Mouse (Mus musculus): ENCODE data around the gene 2210408I21Rik. TPM values are rescaled to one million over a fixed set of nuclear protein-coding genes. Genes with fewer than 3 reads are reported as not detected.

2210408I21Rik gene
- polyA plus RNA-seq, 1 experiment from 2014 or later: 10.0 TPM

- no peak for DNase-seq (ENCODE audit: low spot score)
- Histone ChIP-seq H3K36me3 (ENCODE audit: control insufficient read depth, insufficient read depth, low read length) (no peaks in the 10 kb centered on the region), H3K9ac (ENCODE audit: low read length) (no peak overlapping the region), H3K4me3 (ENCODE audit: low read depth, low read length) (no peak overlapping the region), H3K9me3 (ENCODE audit: control insufficient read depth, low read length) (no peaks in the 10 kb centered on the region), H3K4me1 (ENCODE audit: control insufficient read depth, insufficient read depth, low read length) (no peaks in the 10 kb centered on the region), H3K27ac (replicated peaks; ENCODE audit: low read depth, low read length) (no peak overlapping the region), H3K4me2 (ENCODE audit: low read depth, severe bottlenecking) (no peak overlapping the region), H3K27me3 (ENCODE audit: control insufficient read depth, insufficient read depth, low read length) (no peaks in the 10 kb centered on the region)
- no peak for ATAC-seq (ENCODE audit: insufficient number of reproducible peaks, low FRiP score, low TSS enrichment, low read depth)
- 93% methylated on average over 3 of the region's 3 CpGs for WGBS
Measured at GRCm38 (mm10) chr13:77398477-77398876, 263.1 kb downstream of the 2210408I21Rik start.

GRCm38 (mm10) chr13:77400762-77401161 lies 265.4 kb downstream of the 2210408I21Rik start:
- Histone ChIP-seq H3K27me3 (ENCODE audit: control insufficient read depth, insufficient read depth, low read length) (no peaks in the 10 kb centered on the region), H3K4me1 (ENCODE audit: control insufficient read depth, insufficient read depth, low read length) (no peaks in the 10 kb centered on the region), H3K4me3 (ENCODE audit: low read depth, low read length) (no peak overlapping the region), H3K27ac (replicated peaks; ENCODE audit: low read depth, low read length) (no peak overlapping the region), H3K9me3 (ENCODE audit: control insufficient read depth, low read length) (no peaks in the 10 kb centered on the region), H3K4me2 (ENCODE audit: low read depth, severe bottlenecking) (no peak overlapping the region), H3K36me3 (ENCODE audit: control insufficient read depth, insufficient read depth, low read length) (no peaks in the 10 kb centered on the region), H3K9ac (ENCODE audit: low read length) (no peak overlapping the region)
- DNase-seq (ENCODE audit: low spot score): no peak
- ATAC-seq (ENCODE audit: insufficient number of reproducible peaks, low FRiP score, low TSS enrichment, low read depth): no peak
- WGBS: 82% methylated on average over 2 of the region's 2 CpGs

- H3K27me3 ChIP-seq (ENCODE audit: control insufficient read depth, insufficient read depth, low read length): no peaks in the 10 kb centered on the region
- DNase-seq (ENCODE audit: low spot score) (no peak), ATAC-seq (ENCODE audit: insufficient number of reproducible peaks, low FRiP score, low TSS enrichment, low read depth) (peak; percentile 44; the same call in 1 of the 2 replicates)
- no peak overlapping the region for H3K4me3 ChIP-seq (ENCODE audit: low read depth, low read length)
- H3K27ac ChIP-seq (replicated peaks; ENCODE audit: low read depth, low read length): no peak overlapping the region
- H3K9ac ChIP-seq (ENCODE audit: low read length): no peak overlapping the region
- H3K36me3 ChIP-seq (ENCODE audit: control insufficient read depth, insufficient read depth, low read length): no peaks in the 10 kb centered on the region
- no peaks in the 10 kb centered on the region for H3K9me3 ChIP-seq (ENCODE audit: control insufficient read depth, low read length)
- no peaks in the 10 kb centered on the region for H3K4me1 ChIP-seq (ENCODE audit: control insufficient read depth, insufficient read depth, low read length)
- WGBS: 86% methylated on average over 3 of the region's 3 CpGs
- H3K4me2 ChIP-seq (ENCODE audit: low read depth, severe bottlenecking): no peak overlapping the region
Measured at GRCm38 (mm10) chr13:77408530-77408929, 273.2 kb downstream of the 2210408I21Rik start.

DNA sequence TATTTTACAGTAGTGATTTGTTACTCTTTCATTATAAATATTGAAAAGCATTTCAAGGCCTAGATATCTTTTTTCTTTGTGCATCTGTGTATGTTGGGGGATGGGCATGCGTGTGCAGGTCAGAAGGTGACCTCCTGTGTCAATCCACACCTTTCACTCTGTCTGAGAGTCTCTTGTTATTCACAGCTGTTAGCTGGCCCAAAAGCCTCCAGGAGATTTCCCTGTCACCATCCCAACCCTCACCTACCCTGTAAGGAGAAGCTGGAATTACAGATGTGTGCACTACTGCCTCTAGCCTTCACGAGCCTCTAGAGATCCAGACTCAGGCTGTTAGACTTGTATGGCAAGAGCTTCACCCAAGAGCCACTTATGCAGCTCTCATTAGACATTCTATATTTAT lies 274.5 kb downstream of the 2210408I21Rik start:
- no peak overlapping the region for H3K27ac ChIP-seq (replicated peaks; ENCODE audit: low read depth, low read length)
- no peak overlapping the region for H3K4me2 ChIP-seq (ENCODE audit: low read depth, severe bottlenecking)
- ATAC-seq (ENCODE audit: insufficient number of reproducible peaks, low FRiP score, low TSS enrichment, low read depth) (0 out of 2 replicates have a peak, but pooled peaks have one; percentile 51), DNase-seq (ENCODE audit: low spot score) (peak; percentile 31)
- no peaks in the 10 kb centered on the region for H3K27me3 ChIP-seq (ENCODE audit: control insufficient read depth, insufficient read depth, low read length)
- H3K9ac ChIP-seq (ENCODE audit: low read length): no peak overlapping the region
- 54% methylated on average over 2 of the region's 2 CpGs for WGBS
- no peaks in the 10 kb centered on the region for H3K36me3 ChIP-seq (ENCODE audit: control insufficient read depth, insufficient read depth, low read length)
- H3K4me3 ChIP-seq (ENCODE audit: low read depth, low read length): no peak overlapping the region
- no peaks in the 10 kb centered on the region for H3K4me1 ChIP-seq (ENCODE audit: control insufficient read depth, insufficient read depth, low read length)
- no peaks in the 10 kb centered on the region for H3K9me3 ChIP-seq (ENCODE audit: control insufficient read depth, low read length)

- no peaks in the 10 kb centered on the region for H3K36me3 ChIP-seq (ENCODE audit: control insufficient read depth, insufficient read depth, low read length)
- WGBS: 77% methylated on average over 2 of the region's 2 CpGs
- no peaks in the 10 kb centered on the region for H3K9me3 ChIP-seq (ENCODE audit: control insufficient read depth, low read length)
- H3K27ac ChIP-seq (replicated peaks; ENCODE audit: low read depth, low read length): no peak overlapping the region
- H3K4me1 ChIP-seq (ENCODE audit: control insufficient read depth, insufficient read depth, low read length): no peaks in the 10 kb centered on the region
- no peaks in the 10 kb centered on the region for H3K27me3 ChIP-seq (ENCODE audit: control insufficient read depth, insufficient read depth, low read length)
- ATAC-seq (ENCODE audit: insufficient number of reproducible peaks, low FRiP score, low TSS enrichment, low read depth): no peak
- no peak overlapping the region for H3K4me2 ChIP-seq (ENCODE audit: low read depth, severe bottlenecking)
- no peak for DNase-seq (ENCODE audit: low spot score)
- H3K4me3 ChIP-seq (ENCODE audit: low read depth, low read length): no peak overlapping the region
- no peak overlapping the region for H3K9ac ChIP-seq (ENCODE audit: low read length)
Measured at GRCm38 (mm10) chr13:77412829-77413228, 277.5 kb downstream of the 2210408I21Rik start.

DNA sequence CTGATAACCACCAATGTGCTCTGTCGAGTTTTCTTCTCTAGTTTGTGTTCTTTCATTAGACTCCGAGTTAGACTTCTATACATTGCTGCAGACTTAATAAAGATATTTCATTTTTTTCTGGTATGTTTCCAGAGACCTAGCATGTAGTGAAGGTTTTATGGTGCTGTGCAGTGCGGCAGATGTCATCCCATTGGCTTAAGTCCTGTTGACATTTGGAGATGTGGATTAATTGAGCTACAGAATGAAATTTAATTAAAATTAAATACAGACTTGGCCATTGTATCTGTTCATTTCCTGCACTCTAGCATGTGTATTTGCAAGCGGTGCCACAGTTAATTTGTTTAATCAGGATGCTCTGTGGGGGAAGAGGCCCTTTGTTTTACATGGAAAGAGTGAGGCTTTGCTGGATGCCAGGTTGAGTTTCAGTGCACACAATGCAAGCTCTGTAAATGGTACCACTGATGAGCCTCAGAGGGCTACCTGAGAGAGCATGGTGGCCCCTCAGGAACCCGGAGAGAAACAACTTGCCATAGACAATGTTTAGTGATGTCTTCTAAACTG lies 314.7 kb downstream of the 2210408I21Rik start:
- 87% methylated on average over 5 of the region's 5 CpGs for WGBS
- no peak overlapping the region for H3K4me2 ChIP-seq (ENCODE audit: low read depth, severe bottlenecking)
- DNase-seq (ENCODE audit: low spot score): no peak
- no peak overlapping the region for H3K9ac ChIP-seq (ENCODE audit: low read length)
- no peaks in the 10 kb centered on the region for H3K27me3 ChIP-seq (ENCODE audit: control insufficient read depth, insufficient read depth, low read length)
- no peak for ATAC-seq (ENCODE audit: insufficient number of reproducible peaks, low FRiP score, low TSS enrichment, low read depth)
- no peak overlapping the region for H3K4me3 ChIP-seq (ENCODE audit: low read depth, low read length)
- no peak overlapping the region for H3K27ac ChIP-seq (replicated peaks; ENCODE audit: low read depth, low read length)
- no peaks in the 10 kb centered on the region for H3K9me3 ChIP-seq (ENCODE audit: control insufficient read depth, low read length)
- H3K4me1 ChIP-seq (ENCODE audit: control insufficient read depth, insufficient read depth, low read length): no peaks in the 10 kb centered on the region
- no peaks in the 10 kb centered on the region for H3K36me3 ChIP-seq (ENCODE audit: control insufficient read depth, insufficient read depth, low read length)

DNA sequence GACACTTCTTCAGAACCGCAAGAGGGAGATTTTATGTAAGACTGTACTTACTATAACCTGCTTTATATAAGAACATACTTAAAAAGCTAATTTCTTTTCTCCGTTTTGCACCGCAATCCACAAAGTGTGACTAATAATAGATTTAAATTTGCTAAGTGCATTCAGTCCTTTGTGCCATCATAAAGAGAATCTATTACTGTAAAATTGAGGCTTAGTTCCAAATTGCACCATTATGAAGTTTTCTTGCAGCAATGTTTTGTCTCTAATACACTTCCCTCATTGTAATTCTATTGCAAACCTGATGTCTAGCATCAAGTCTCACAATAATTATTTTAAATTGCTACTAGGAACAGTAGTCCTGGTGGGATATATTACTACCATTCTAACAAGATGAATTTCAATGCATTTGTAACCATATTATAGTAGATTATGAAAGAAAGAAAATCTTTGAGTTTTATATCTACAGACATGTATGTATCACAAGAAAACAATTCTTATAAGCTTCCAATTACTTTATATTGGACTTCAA lies 334.8 kb downstream of the 2210408I21Rik start:
- no peak for ATAC-seq (ENCODE audit: insufficient number of reproducible peaks, low FRiP score, low TSS enrichment, low read depth)
- H3K4me3 ChIP-seq (ENCODE audit: low read depth, low read length): no peak overlapping the region
- H3K27me3 ChIP-seq (ENCODE audit: control insufficient read depth, insufficient read depth, low read length): no peaks in the 10 kb centered on the region
- no peak for DNase-seq (ENCODE audit: low spot score)
- no peak overlapping the region for H3K27ac ChIP-seq (replicated peaks; ENCODE audit: low read depth, low read length)
- no peak overlapping the region for H3K4me2 ChIP-seq (ENCODE audit: low read depth, severe bottlenecking)
- no peaks in the 10 kb centered on the region for H3K36me3 ChIP-seq (ENCODE audit: control insufficient read depth, insufficient read depth, low read length)
- H3K9ac ChIP-seq (ENCODE audit: low read length): no peak overlapping the region
- no peaks in the 10 kb centered on the region for H3K9me3 ChIP-seq (ENCODE audit: control insufficient read depth, low read length)
- 91% methylated on average over 3 of the region's 3 CpGs for WGBS
- H3K4me1 ChIP-seq (ENCODE audit: control insufficient read depth, insufficient read depth, low read length): no peaks in the 10 kb centered on the region

DNA sequence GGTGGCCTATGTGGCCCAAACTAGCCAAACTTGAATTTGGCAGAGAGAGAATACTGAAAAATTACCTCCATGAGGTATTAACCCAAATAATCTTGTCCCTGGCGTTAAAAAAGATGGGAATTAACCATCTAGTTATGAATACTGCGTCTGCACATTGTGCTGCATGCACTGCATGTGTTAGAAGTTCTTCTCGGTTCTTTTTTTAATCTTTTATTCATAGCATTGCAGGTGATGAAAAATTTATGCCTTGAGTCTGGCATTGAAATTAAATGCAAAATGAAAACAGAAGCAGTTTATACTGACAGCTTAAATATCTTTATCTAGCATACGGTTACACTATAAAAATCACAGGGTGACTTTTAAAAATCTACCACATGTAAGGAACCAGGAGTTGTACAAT lies 341.1 kb downstream of the 2210408I21Rik start:
- Histone ChIP-seq H3K27ac (replicated peaks; ENCODE audit: low read depth, low read length) (no peak overlapping the region), H3K4me2 (ENCODE audit: low read depth, severe bottlenecking) (no peak overlapping the region), H3K4me3 (ENCODE audit: low read depth, low read length) (no peak overlapping the region), H3K9me3 (ENCODE audit: control insufficient read depth, low read length) (no peaks in the 10 kb centered on the region), H3K9ac (ENCODE audit: low read length) (no peak overlapping the region), H3K36me3 (ENCODE audit: control insufficient read depth, insufficient read depth, low read length) (no peaks in the 10 kb centered on the region), H3K27me3 (ENCODE audit: control insufficient read depth, insufficient read depth, low read length) (no peaks in the 10 kb centered on the region), H3K4me1 (ENCODE audit: control insufficient read depth, insufficient read depth, low read length) (no peaks in the 10 kb centered on the region)
- no peak for ATAC-seq (ENCODE audit: insufficient number of reproducible peaks, low FRiP score, low TSS enrichment, low read depth)
- no peak for DNase-seq (ENCODE audit: low spot score)
- 77% methylated on average over 4 of the region's 4 CpGs for WGBS

Measured in limb, embryonic 11.5 days (tissue).